Mouse (Mus musculus) urinary bladder, adult 18-20 months (tissue): ENCODE data around the gene Nipal1.

Source experiments
- DNase-seq, 2 experiments: peaks; one replicate each; pipeline ENCODE4 v3.0.0; 2022; ENCODE audit warnings: low spot score in 2 of 2, mixed read lengths in 2 of 2

Nipal1 gene

GRCm38 (mm10) chr5:72665281-72665680 is 17.7 kb downstream of the Nipal1 start:
- peak in 1 of 2 experiments; percentile 43 for DNase-seq

- DNase-seq, result no peak
These were observed 18.8 kb downstream of the Nipal1 start for GRCm38 (mm10) chr5:72666428-72666827.

- no peak for DNase-seq
These were observed 20.8 kb downstream of the Nipal1 start for GRCm38 (mm10) chr5:72668351-72668750.

- DNase-seq, result no peak
These were observed 23.6 kb downstream of the Nipal1 start for GRCm38 (mm10) chr5:72671017-72671699.

GRCm38 (mm10) chr5:72674994-72675542 is 27.5 kb downstream of the Nipal1 start:
- DNase-seq, result peak in 1 of 2 experiments; percentile 25

GRCm38 (mm10) chr5:72681451-72681850 is 33.9 kb downstream of the Nipal1 start:
- no peak for DNase-seq

GRCm38 (mm10) chr5:72689556-72689955 is 42.0 kb downstream of the Nipal1 start:
- no peak for DNase-seq

GRCm38 (mm10) chr5:72690516-72690915 is 42.9 kb downstream of the Nipal1 start:
- no peak for DNase-seq

GRCm38 (mm10) chr5:72694684-72695083 is 47.1 kb downstream of the Nipal1 start:
- no peak for DNase-seq

GRCm38 (mm10) chr5:72696491-72696890 is 48.9 kb downstream of the Nipal1 start:
- DNase-seq, result no peak

GRCm38 (mm10) chr5:72698343-72698742 is 50.7 kb downstream of the Nipal1 start:
- DNase-seq, result no peak

- DNase-seq, result no peak
These were observed 51.4 kb downstream of the Nipal1 start for GRCm38 (mm10) chr5:72698818-72699499.

GRCm38 (mm10) chr5:72699500-72699818 is 51.9 kb downstream of the Nipal1 start:
- DNase-seq, result no peak

GRCm38 (mm10) chr5:72702202-72702601 is 54.6 kb downstream of the Nipal1 start:
- no peak for DNase-seq

GRCm38 (mm10) chr5:72706095-72706494 is 58.5 kb downstream of the Nipal1 start:
- no peak for DNase-seq

- DNase-seq, result no peak
These were observed 59.1 kb downstream of the Nipal1 start for GRCm38 (mm10) chr5:72706722-72707121.

GRCm38 (mm10) chr5:72709451-72709850 is 61.9 kb downstream of the Nipal1 start:
- DNase-seq, result no peak

GRCm38 (mm10) chr5:72709976-72710375 is 62.4 kb downstream of the Nipal1 start:
- DNase-seq, result no peak

GRCm38 (mm10) chr5:72710572-72711278 is 63.1 kb downstream of the Nipal1 start:
- DNase-seq, result peak; percentile 31 to 51

GRCm38 (mm10) chr5:72720587-72720986 is 73.0 kb downstream of the Nipal1 start:
- no peak for DNase-seq
